Mouse (Mus musculus) forebrain, embryonic 14.5 days (tissue): ENCODE data around the gene Mup15. TPM values are rescaled to one million over a fixed set of nuclear protein-coding genes. Genes with fewer than 3 reads are reported as not detected.
"Not testable (repeated sequence)": the region's sequence is repeated elsewhere in the genome, so short reads cannot be mapped to it uniquely, and the experiment has no call there.

Source experiments
- ATAC-seq: fragments of 200-750 bp; cut with Nextera tagmentation; 2 replicates; pipeline ENCODE4 v1.8.0; 2017; ENCODE audit warnings: mild to moderate bottlenecking, moderate library complexity
- DNase-seq: peaks from one replicate; pipeline ENCODE4 v3.0.0-alpha.2; 2015; ENCODE audit warnings: low spot score
- H3K27ac ChIP-seq: fragments of 300-500 bp; sonication (generic); 2 replicates; pipeline ENCODE4 v1.5.1; 2014; ENCODE audit warnings: low read depth, mild to moderate bottlenecking, control low read depth, low read length, moderate library complexity
- H3K27me3 ChIP-seq: fragments of 300-500 bp; sonication (generic); replicated peaks from 2 replicates; pipeline ENCODE4 v1.6.1; 2014; ENCODE audit warnings: low read length, control low read depth, mixed read lengths; ENCODE audit not compliant: control insufficient read depth, insufficient read depth
- H3K36me3 ChIP-seq: fragments of 300-500 bp; sonication (generic); 2 replicates; pipeline ENCODE4 v1.6.1; 2014; ENCODE audit warnings: low read length, control low read depth; ENCODE audit not compliant: control insufficient read depth, insufficient read depth
- H3K4me1 ChIP-seq: fragments of 300-500 bp; sonication (generic); 2 replicates; pipeline ENCODE4 v1.6.1; 2014; ENCODE audit warnings: antibody characterized with exemption, low read length, control low read depth; ENCODE audit not compliant: control insufficient read depth, insufficient read depth
- H3K4me2 ChIP-seq: fragments of 300-500 bp; sonication (generic); 2 replicates; pipeline ENCODE4 v1.6.1; 2014; ENCODE audit warnings: mild to moderate bottlenecking, control low read depth, low read length
- H3K4me3 ChIP-seq: fragments of 300-500 bp; sonication (generic); 2 replicates; pipeline ENCODE4 v1.5.1; 2014; ENCODE audit warnings: low read depth, low read length, control low read depth
- H3K9ac ChIP-seq: fragments of 300-500 bp; sonication (generic); 2 replicates; pipeline ENCODE4 v1.6.1; 2014; ENCODE audit warnings: mild to moderate bottlenecking, low read length, control low read depth, moderate library complexity
- H3K9me3 ChIP-seq: fragments of 300-500 bp; sonication (generic); replicated peaks from 2 replicates; pipeline ENCODE4 v1.6.1; 2016; ENCODE audit warnings: low read length, control low read depth, mixed read lengths; ENCODE audit not compliant: control insufficient read depth
- WGBS: fragments of 180-500 bp; shearing (Covaris S2); extraction: QIAGEN DNeasy Blood & Tissue Kit; methylation state at CpG from one replicate; pipeline ENCODE4 v1.1.7; 2014; 5-methylcytosine and 5-hydroxymethylcytosine counted together
- polyA plus RNA-seq: library from polyadenylated mRNA; unstranded; fragments of >200 nt; fragmentation: Nextera tagmentation; extraction: Ambion mirVana; gene quantifications from 2 replicates; pipeline ENCODE4 v1.2.1, GENCODE M21; 2014

Mup15 gene
- not detected in 2 replicates for polyA plus RNA-seq

DNA sequence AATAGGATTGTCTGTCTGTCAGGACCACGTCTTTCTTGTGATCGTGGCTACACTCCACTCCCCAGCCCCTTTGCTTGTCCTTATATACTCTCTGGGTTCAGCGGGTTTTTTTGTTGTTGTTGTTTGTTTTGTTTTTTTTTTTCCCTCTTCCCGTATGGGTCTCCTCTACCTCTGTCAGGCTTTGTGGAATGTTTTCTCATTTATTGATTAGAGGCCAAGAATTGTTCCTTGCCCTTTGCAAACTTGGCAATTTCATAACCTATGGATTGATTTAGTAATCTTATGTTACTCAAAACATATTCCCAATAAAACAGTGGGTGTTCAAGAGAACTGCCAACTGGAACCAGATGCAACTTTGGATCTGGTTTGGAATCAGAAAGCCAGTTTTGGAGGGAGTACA lies at the start of gene Mup15:
Gene Mup15 (minus strand): TSS at position 101 of the 400 bp plus-strand sequence.
- H3K27ac ChIP-seq, H3K9me3 ChIP-seq, H3K4me2 ChIP-seq, H3K27me3 ChIP-seq, DNase-seq, H3K36me3 ChIP-seq, ATAC-seq, H3K4me3 ChIP-seq, H3K9ac ChIP-seq, H3K4me1 ChIP-seq: not testable (repeated sequence)
- WGBS: no CpG with 5 or more reads among the region's 4 CpGs

Other genes starting within 250 kb of the Mup15 start
- not detected in 2 replicates for gene Mup13, start 211.5 kb downstream of the Mup15 start, polyA plus RNA-seq
- not detected in 2 replicates for gene Mup14, start 135.7 kb downstream of the Mup15 start, polyA plus RNA-seq
- not detected in 2 replicates for gene Mup16, start 79.8 kb upstream of the Mup15 start, polyA plus RNA-seq
- not detected in 2 replicates for gene Mup17, start 156.1 kb upstream of the Mup15 start, polyA plus RNA-seq
- not detected in 2 replicates for gene Mup18, start 234.4 kb upstream of the Mup15 start, polyA plus RNA-seq